Comparison of ENCODE assay signal across 23 mouse cellular contexts in the genomic region with DNA sequence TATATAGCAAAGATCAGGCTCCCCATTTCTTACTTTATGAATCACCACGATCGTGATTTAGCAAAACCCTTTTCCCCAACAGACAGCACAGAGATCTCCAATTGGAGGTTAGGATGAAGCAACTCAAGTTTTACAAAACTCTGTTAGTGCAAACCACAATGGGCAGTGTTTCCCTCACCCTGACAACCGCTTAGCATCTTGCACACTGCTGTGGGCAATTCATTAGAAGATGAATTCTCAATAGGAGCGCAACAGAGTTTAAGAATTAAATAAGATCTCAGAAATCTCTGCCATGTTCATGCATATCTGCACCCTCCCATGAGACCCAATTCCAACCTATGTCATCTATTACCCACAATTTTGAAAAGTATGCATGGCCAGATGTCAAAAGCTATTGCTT.
A peak's percentile ranks its signal among the peaks of the same experiment; 100 is the strongest.
DNase-seq lines count a peak whose midpoint lies in the region; ATAC-seq and TF ChIP-seq lines count a peak whose summit lies in the region.
"Had no signal": no experiment of that assay in that cellular context is flagged by ENCODE, and none has a peak within 500 bp of the region (broad histone marks: within the 10 kb centered on the region; RNA-seq: fewer than 3 reads in every experiment).

No protein-coding gene starts in this region.

- H3K4me2 ChIP-seq in hindbrain, embryonic 15.5 days: no peak overlapping the region
- H3K4me2 ChIP-seq in hindbrain, embryonic 11.5 days (replicated peaks; ENCODE audit: low read depth, low read length): no peak overlapping the region
- peak overlapping the region; percentile 6 for H3K4me2 ChIP-seq in myocyte (ENCODE audit: low read depth)

- peak; percentile 36; the same call in 1 of the 2 replicates for ATAC-seq in hindbrain, embryonic 15.5 days (ENCODE audit: low FRiP score, low read depth)
- ATAC-seq in hindbrain, embryonic 11.5 days (ENCODE audit: low FRiP score): no peak
- ATAC-seq in frontal cortex, adult (ENCODE audit: low TSS enrichment): no peak
- ATAC-seq: CD4-positive, CD25-positive, alpha-beta regulatory T cell, adult 4 months; inflammation-experienced regulatory T-cells, adult 6 months; intestine, postnatal 0 days had no signal

- H3K36me3 ChIP-seq in hindbrain, embryonic 15.5 days: no peaks in the 10 kb centered on the region
- no peaks in the 10 kb centered on the region for H3K36me3 ChIP-seq in hindbrain, embryonic 11.5 days (ENCODE audit: control insufficient read depth, insufficient read depth, low read length)
- no peaks in the 10 kb centered on the region for H3K36me3 ChIP-seq in myocyte (ENCODE audit: control insufficient read depth, insufficient read depth)
- H3K36me3 ChIP-seq: embryonic facial prominence, embryonic 10.5 days; forebrain, embryonic 10.5 days; G1E; heart, embryonic 10.5 days had no signal

- no peak for DNase-seq in hindbrain, embryonic 11.5 days (ENCODE audit: low spot score)
- peak; percentile 1 for DNase-seq in 416B (ENCODE audit: low read depth)
- DNase-seq in Muller cell, postnatal 12 days (ENCODE audit: inconsistent ontology term): peak; percentile 64
- DNase-seq in kidney, postnatal 4 days: no peak
- DNase-seq: adrenal gland, postnatal 10 days; B cell, adult 2 months; cerebellum, adult 11-12 months; cerebellum, adult 9-11 months; cerebellum, postnatal 36 days; heart, adult 18-20 months; heart, postnatal 10 days; heart, postnatal 4 days had no signal

- H3K9me3 ChIP-seq in hindbrain, embryonic 15.5 days: no peaks in the 10 kb centered on the region
- no peaks in the 10 kb centered on the region for H3K9me3 ChIP-seq in hindbrain, embryonic 11.5 days (ENCODE audit: control insufficient read depth, low read length)
- H3K9me3 ChIP-seq: embryonic facial prominence, embryonic 10.5 days; forebrain, embryonic 10.5 days; G1E; heart, embryonic 10.5 days had no signal

- no peak overlapping the region for H3K27ac ChIP-seq in hindbrain, embryonic 15.5 days (replicated peaks)
- H3K27ac ChIP-seq in hindbrain, embryonic 11.5 days (ENCODE audit: low read depth, low read length): no peak overlapping the region
- H3K27ac ChIP-seq: embryonic facial prominence, embryonic 10.5 days; forebrain, embryonic 10.5 days; heart, embryonic 10.5 days had no signal

- peaks cover 43% of the 10 kb centered on the region for H3K4me1 ChIP-seq in hindbrain, embryonic 15.5 days (replicated peaks)
- H3K4me1 ChIP-seq in hindbrain, embryonic 11.5 days (replicated peaks; ENCODE audit: control insufficient read depth, insufficient read depth, low read length): no peaks in the 10 kb centered on the region

- no peak overlapping the region for H3ac ChIP-seq in myocyte (ENCODE audit: control insufficient read depth, insufficient read length)

- H3K27me3 ChIP-seq in hindbrain, embryonic 15.5 days: no peaks in the 10 kb centered on the region
- no peaks in the 10 kb centered on the region for H3K27me3 ChIP-seq in hindbrain, embryonic 11.5 days (ENCODE audit: control insufficient read depth, insufficient read depth, low read length)
- no peaks in the 10 kb centered on the region for H3K27me3 ChIP-seq in myocyte (ENCODE audit: control insufficient read depth, insufficient read depth, insufficient read length)

- H3K4me3 ChIP-seq in hindbrain, embryonic 15.5 days: no peak overlapping the region
- H3K4me3 ChIP-seq in hindbrain, embryonic 11.5 days (ENCODE audit: low read depth, low read length): no peak overlapping the region
- H3K4me3 ChIP-seq in myocyte: no peak overlapping the region
- H3K4me3 ChIP-seq: embryonic facial prominence, embryonic 10.5 days; erythroblast, embryonic 14.5 days; forebrain, embryonic 10.5 days; heart, embryonic 10.5 days had no signal

- 45% methylated on average over 4 of the region's 4 CpGs for WGBS in hindbrain, embryonic 15.5 days
- WGBS in hindbrain, embryonic 11.5 days: 81% methylated on average over 4 of the region's 4 CpGs

- peaks cover 19% of the 10 kb centered on the region for H3K79me2 ChIP-seq in myocyte (ENCODE audit: control insufficient read depth, insufficient read depth)

- no peak for TF ChIP-seq POLR2A in myocyte (IDR thresholded peaks at IDR 0.05; ENCODE audit: insufficient read length, low read depth)

- H3K9ac ChIP-seq in hindbrain, embryonic 15.5 days: no peak overlapping the region
- no peak overlapping the region for H3K9ac ChIP-seq in hindbrain, embryonic 11.5 days (ENCODE audit: low read depth, low read length)

TF ChIP-seq in myocyte, 11 proteins besides CTCF, POLR2A, EP300 and RAD21:
- no peak for TF ChIP-seq MYOD1 (IDR thresholded peaks at IDR 0.05; ENCODE audit: control insufficient read depth in 1 of 3, insufficient read length in 2 of 3, low read depth in 2 of 3)

Comparison
In these comparisons a context has a peak if more than half of its experiments do, and no peak if none do; other contexts are left out.
1. DNase-seq: peak in 416B (single experiment) and Muller cell, postnatal 12 days (single experiment); none in hindbrain, embryonic 11.5 days (single experiment) and kidney, postnatal 4 days (0 of 2).